Mouse (Mus musculus) heart, postnatal 0 days (tissue): Measurements from ENCODE around the gene Lmna.

Experiments used
- CTCF ChIP-seq: IDR thresholded peaks from 2 replicates; pipeline ENCODE4 v1.5.1; 2016; ENCODE audit warnings: antibody characterized with exemption, control low read depth, low read depth
- EP300 ChIP-seq: IDR thresholded peaks from 2 replicates; pipeline ENCODE4 v1.6.1; 2016; ENCODE audit warnings: antibody characterized with exemption, low read depth

DNA sequence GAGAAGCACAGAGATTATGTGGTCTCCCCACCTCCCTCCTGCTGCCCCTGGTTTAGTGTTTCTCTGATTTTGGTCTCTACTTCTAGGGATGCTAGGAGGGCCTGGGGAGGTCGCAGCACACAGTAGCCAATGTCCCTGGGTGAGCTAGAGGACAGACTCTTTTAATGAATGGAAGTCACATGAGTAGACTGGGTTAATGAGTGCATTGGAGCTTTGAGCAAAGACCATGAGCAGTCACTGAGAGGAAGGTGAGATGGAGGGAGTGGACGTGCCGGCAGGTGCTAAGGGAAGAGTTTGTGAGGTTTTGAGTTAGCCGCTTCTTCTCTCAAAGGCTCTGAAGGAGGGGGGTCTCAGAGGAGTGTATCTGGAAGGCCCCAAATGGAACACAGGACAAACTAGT lies 25.8 kb upstream of the Lmna start:
- no peak for TF ChIP-seq EP300
- TF ChIP-seq CTCF: no peak
